Mouse (Mus musculus) heart, adult 2 months (tissue): Measurements from ENCODE around the gene Zswim3.

ENCODE experiments used
- CTCF ChIP-seq: fragments of 200-600 bp; IDR thresholded peaks from 2 replicates; pipeline ENCODE4 v1.8.1; 2022; ENCODE audit warnings: antibody characterized with exemption, mild to moderate bottlenecking, moderate library complexity
- EP300 ChIP-seq: fragments of 200-500 bp; IDR thresholded peaks from 2 replicates; pipeline ENCODE4 v1.6.1; 2011; ENCODE audit warnings: low read depth, low read length, control low read depth; ENCODE audit not compliant: insufficient read depth
- POLR2A ChIP-seq: fragments of 200-500 bp; IDR thresholded peaks from 2 replicates; pipeline ENCODE4 v1.6.1; 2011; ENCODE audit warnings: mild to moderate bottlenecking, low read depth, low read length, control low read depth; ENCODE audit not compliant: insufficient read depth

GRCm38 (mm10) chr2:164864593-164864992 lies 59.7 kb downstream of the Zswim3 start:
- TF ChIP-seq CTCF (no peak), POLR2A (no peak), EP300 (no peak)
